Mouse (Mus musculus) lung, adult 2 months (tissue): ENCODE results near the gene Eef1akmt4. TPM values are rescaled to one million over a fixed set of nuclear protein-coding genes. Genes with fewer than 3 reads are reported as not detected.

Experiments
- DNase-seq: peaks from one replicate; pipeline ENCODE4 v3.0.0; 2022
- H3K4me1 ChIP-seq: fragments of 200-500 bp; 2 replicates; pipeline ENCODE4 v1.6.1; 2011; ENCODE audit warnings: low read length; ENCODE audit not compliant: control insufficient read depth, insufficient read depth
- H3K4me3 ChIP-seq: fragments of 200-500 bp; replicated peaks from 2 replicates; pipeline ENCODE3; 2011; ENCODE audit warnings: low read depth, mild to moderate bottlenecking, control low read depth, low read length; ENCODE audit errors: extremely low read depth
- CTCF ChIP-seq: fragments of 200-500 bp; IDR thresholded peaks from 2 replicates; pipeline ENCODE4 v1.5.1; 2011; ENCODE audit warnings: mild to moderate bottlenecking, low read length, control low read depth; ENCODE audit not compliant: insufficient read depth
- POLR2A ChIP-seq: fragments of 200-500 bp; IDR thresholded peaks from 2 replicates; pipeline ENCODE4 v1.6.1; 2011; ENCODE audit warnings: low read depth, mild to moderate bottlenecking, control low read depth, low read length, borderline replicate concordance; ENCODE audit errors: extremely low read depth
- WGBS: fragments of 180-500 bp; shearing (Covaris S2); methylation state at CpG from one replicate; pipeline ENCODE4 v1.1.7; 2018; 5-methylcytosine and 5-hydroxymethylcytosine counted together
- polyA plus RNA-seq: library from polyadenylated mRNA; depleted of rRNA; stranded (reverse); fragments of >200 nt; gene quantifications from 2 replicates; pipeline ENCODE4 v1.2.3, GENCODE M21; 2012

Eef1akmt4 gene
- polyA plus RNA-seq, 1 experiment: 8.3 TPM

DNA sequence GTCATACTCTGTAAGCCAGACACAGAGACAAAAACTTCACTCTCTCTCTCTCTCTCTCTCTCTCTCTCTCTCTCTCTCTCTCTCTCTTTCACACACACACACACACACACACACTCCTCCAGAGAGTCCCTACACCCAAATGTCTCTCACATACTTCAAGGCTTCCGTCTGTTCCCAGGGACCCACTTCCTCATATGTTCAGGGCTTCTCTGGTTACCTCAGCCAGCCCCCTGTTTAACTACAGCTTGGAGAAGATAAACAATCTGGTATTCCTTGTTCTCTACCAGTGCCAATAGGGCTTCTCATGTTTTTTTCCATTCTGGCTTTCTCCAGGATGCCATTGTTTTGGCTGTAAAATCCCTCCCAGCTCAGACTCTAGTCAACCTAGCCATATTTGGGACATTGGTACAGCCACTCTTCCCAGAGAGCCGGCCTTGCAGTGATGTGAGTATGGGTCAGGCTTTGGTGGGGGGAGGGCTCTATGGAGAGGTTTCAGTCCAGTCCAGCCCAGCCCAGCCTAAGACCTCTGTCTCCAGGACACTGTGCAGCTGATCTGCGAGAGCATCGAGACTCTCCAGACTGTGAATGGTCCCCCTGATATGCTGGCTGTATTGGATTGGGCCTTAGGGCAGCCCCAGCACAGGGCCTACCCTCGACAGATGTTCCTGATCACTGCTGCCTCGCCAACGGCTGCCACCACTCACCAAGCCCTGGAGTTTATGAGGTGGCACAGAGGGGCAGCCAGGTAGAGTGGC is 14.5 kb upstream of the Eef1akmt4 start:
- no peak overlapping the region for H3K4me3 ChIP-seq
- H3K4me1 ChIP-seq: no peaks in the 10 kb centered on the region
- WGBS: 61% methylated on average over 7 of the region's 7 CpGs
- TF ChIP-seq CTCF: no peak
- no peak for TF ChIP-seq POLR2A
- DNase-seq: no peak

DNA sequence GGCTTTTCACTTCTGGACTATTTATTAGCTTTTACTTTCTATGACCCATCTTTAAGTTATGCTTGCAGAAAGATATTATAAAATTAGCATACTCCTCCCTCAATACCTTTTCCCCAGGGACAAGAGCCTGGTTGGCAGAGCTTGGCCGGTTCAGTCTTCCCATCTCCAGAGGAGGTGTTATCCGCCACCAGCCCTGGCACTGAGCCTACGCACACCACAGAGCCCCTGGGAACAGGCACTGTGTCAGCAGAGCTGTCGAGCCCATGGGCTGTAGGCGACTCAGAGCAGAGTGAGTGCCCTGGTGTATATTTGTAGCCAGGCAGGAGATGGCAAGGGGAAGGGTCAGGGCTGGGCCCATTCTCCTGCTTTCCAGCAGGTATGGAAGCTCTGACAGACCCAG is 10.9 kb upstream of the Eef1akmt4 start:
- no peak for DNase-seq
- Histone ChIP-seq H3K4me1 (no peaks in the 10 kb centered on the region), H3K4me3 (no peak overlapping the region)
- TF ChIP-seq CTCF (no peak), POLR2A (no peak)
- WGBS: 64% methylated on average over 5 of the region's 5 CpGs

DNA sequence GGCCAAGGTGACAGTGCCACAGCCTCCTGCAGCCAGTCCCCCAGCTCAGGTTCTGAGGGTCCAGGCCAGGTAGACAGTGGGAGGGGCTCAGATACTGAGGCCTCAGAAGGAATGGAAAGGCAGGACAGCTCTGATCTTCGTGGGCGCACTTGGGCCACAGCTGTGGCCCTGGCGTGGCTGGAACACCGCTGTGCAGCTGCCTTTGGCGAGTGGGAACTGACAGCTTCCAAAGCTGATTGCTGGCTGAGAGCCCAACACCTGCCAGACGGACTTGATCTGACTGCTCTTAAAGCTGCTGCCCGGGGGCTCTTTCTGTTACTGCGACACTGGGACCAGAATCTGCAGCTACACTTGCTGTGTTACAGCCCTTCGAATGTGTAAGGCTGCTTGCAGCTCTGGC is 6.7 kb upstream of the Eef1akmt4 start:
- no peaks in the 10 kb centered on the region for H3K4me1 ChIP-seq
- TF ChIP-seq CTCF: no peak
- no peak for TF ChIP-seq POLR2A
- no peak overlapping the region for H3K4me3 ChIP-seq
- no peak for DNase-seq
- 73% methylated on average over 9 of the region's 9 CpGs for WGBS

DNA sequence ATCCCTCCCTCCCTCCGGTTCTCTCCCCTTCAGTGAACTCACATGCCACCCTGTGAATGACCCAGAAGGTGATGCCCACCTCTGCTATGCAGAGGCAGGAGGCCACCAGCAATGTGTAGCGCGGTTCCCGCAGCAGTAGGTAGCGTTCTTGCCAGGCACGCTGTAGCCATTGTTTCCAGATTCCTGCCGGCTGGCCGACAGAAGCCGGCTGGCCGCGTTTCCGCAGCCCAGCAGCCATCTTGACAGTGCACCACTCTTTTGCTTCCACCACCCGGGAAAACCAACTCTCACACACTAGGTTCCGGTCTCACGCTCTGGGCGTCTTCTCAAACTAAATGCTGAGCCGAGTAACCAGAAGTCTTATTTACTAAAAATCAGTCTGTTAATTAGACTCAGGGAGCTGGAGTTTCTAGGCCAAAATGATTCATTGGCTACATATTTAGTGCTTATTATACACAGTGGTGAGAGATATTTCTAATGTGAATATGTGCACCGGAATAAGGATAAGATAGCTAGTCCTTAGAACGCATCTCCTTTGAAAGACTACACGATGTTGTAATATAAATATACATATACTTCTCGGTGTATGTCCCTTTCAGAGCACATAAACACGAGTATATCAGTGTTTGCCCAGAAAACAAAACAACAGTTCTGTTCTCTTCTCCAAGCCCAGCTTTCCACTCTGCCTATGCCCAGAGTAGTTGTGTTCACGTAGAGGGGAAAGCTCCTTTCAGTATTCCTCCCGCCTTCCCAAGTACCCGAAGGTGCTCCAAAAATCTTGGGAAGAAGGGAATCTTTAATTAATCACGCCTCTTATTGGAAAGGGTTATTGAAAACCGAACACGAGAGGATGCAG is 664 bp upstream of the Eef1akmt4 start:
- peak; percentile 75 for DNase-seq
- under 1% methylated on average over 28 of the region's 28 CpGs for WGBS
- peak overlapping the region; percentile 78 for H3K4me3 ChIP-seq
- TF ChIP-seq CTCF: no peak
- peak; percentile 92 for TF ChIP-seq POLR2A
- peaks cover 2% of the 10 kb centered on the region; the same call in 1 of the 2 replicates for H3K4me1 ChIP-seq

DNA sequence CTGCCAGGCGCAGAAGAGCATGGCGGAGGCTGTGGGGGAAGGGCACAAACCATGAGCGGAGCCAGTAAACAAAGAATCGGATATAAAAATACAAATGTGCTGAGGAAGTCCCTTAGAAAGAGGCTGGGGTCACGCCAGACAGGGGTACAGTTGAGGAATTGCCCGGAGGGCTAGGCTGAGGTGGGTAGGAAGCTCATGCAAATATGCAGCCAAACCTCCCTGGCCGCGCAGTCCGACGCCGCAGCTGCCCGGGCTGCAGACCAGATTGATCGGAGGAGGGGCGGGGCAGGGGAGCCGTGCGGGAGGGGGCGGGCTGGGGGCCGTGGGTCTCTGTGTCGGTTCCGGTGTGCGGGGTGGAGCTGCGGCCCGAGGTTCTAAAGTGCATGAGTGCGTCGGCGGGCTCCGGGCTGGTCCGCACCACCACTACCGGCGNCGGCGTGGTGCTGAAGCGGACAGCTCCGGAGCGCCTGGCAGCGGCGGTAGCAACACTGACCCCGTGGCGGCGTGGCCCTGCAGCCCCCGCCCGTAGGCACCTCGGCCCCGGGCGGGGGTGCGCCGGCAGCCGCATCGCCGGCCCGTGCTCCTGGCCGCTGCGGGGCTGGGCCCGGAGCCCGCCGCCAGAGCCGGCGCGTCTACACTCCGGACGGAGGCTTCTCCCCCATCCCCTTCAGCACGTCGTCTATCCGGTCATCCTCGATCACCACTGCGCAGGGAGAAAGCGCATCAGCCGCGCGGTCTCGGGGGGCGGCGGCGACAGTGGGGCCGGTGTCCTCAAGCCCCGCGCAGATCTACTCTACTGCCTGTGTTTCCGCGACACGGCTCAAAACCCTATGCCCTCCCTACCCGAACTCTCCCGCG is 8.4 kb downstream of the Eef1akmt4 start:
- Histone ChIP-seq H3K4me3 (no peak overlapping the region), H3K4me1 (peaks cover 9% of the 10 kb centered on the region)
- TF ChIP-seq POLR2A (no peak), CTCF (no peak)
- peak; percentile 34 for DNase-seq
- WGBS: 3% methylated on average over 81 of the region's 83 CpGs

DNA sequence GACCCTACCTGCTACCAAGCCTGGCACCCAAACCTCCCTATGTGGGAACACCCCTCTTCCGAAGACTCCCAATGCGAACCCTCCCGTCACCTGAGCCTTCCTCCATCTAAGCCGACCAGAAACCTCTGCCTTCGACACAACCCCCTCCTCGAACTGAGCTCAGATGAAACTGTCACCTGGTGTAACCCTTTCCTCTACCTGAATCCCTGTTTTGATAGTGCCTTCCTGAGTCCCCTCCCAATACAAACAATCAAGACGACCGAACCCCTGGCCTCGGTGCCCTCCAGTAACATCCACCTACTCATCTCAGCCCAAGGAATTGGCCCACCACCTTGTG is 9.0 kb downstream of the Eef1akmt4 start:
- DNase-seq: no peak
- TF ChIP-seq POLR2A: no peak
- no peak for TF ChIP-seq CTCF
- under 1% methylated on average over 9 of the region's 9 CpGs for WGBS
- peaks cover 9% of the 10 kb centered on the region for H3K4me1 ChIP-seq
- H3K4me3 ChIP-seq: no peak overlapping the region

DNA sequence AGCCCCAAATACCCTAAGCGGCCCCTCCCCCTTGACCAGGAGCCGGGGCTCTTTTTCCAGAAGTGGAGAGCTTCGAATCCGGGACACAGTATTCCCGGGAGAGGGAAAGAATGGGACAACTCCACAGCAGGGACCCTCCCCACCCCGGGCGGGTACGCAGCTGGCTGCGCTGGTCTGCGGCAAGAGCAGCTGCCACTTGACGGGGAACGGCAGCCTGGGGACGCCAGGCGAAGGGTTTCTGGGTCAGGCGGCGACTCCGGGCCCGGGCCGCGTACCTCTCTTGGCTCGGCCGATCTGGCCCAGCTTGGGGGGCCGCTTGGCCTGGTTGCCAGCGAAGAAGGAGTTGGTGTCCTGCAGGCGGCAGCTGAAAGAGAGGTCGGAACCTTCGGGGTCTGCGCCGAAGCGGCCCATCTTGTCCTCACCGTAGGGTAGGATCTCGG is 9.4 kb downstream of the Eef1akmt4 start:
- H3K4me3 ChIP-seq: peak overlapping the region; percentile 67
- no peak for TF ChIP-seq POLR2A
- no peak for TF ChIP-seq CTCF
- WGBS: under 1% methylated on average over 32 of the region's 32 CpGs
- no peak for DNase-seq
- peaks cover 9% of the 10 kb centered on the region for H3K4me1 ChIP-seq

DNA sequence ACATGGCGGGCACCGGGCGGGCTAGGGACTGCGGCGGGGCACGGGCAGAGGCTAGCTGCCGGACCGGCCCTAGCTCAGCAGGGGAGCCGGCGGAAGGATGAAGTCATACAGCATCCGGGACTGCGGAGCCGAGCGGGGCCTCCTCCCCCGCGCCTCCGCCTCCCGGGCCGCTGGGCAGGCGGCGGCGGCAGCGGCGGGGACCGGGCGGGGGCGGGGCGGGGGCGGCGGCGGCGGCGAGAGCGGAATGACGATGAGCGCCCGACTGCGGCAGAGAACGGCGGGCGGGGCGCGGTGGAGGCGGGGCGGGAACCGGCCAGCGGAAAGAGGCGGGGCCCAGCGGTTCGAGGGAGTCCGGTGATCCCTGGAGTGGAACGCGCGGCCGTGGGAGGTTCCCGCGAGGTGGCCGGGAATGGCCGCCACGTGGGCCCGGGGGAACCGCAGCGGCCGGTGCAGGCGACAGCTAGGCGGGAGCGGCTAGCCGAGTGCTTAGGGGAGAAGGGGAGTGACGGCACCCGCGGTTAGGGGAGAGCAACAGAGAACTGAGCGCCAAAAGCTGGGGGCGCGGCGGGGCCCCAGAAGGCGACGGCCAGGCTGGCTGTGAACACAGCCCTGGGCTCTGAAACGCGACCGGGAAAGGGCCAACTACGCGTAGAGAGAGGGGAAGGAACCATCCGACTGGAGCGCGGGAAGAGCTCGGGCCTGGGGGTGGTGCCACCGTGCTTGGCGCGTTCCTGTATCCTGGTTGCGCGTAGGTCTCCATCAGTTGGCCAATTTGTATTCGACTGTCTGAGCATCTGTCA is 10.0 kb downstream of the Eef1akmt4 start, which contains the start of gene Camk2n2:
Gene Camk2n2 (minus strand): TSS at position 97 of the 800 bp plus-strand sequence.
- DNase-seq: peak; percentile 66
- WGBS: 1% methylated on average over 73 of the region's 92 CpGs

More for the DNA sequence above, 10.0 kb downstream of the Eef1akmt4 start, which contains the start of gene Camk2n2:
- H3K4me1 ChIP-seq: peaks cover 9% of the 10 kb centered on the region
- H3K4me3 ChIP-seq: peak within 1 kb of the TSS; percentile 67
- no peak for TF ChIP-seq POLR2A
- TF ChIP-seq CTCF: no peak
